Mouse (Mus musculus): ENCODE results near the gene Samd4.
"Not testable (repeated sequence)": the region's sequence is repeated elsewhere in the genome, so short reads cannot be mapped to it uniquely, and the experiment has no call there.

Samd4 gene

DNA sequence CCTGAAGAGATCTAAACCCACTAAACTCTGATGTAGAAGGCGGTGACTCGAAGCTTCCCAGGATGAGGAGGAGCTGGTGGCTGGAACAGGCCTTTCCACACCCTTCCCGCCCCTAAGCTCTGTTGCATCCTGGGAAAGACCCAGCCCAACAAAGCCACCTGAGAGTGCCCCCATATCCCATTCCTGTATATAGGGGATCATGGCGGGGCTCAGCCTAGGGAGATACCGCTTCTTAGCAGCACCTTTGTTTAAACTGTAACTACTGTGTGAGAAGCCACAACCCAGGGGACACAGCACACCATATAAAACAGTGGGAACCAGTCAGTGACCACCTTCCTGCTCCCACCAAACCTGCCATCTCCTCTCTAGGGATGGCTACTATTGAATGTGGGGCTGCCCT is 193.2 kb downstream of the Samd4 start:
- DNase-seq: no peak

DNA sequence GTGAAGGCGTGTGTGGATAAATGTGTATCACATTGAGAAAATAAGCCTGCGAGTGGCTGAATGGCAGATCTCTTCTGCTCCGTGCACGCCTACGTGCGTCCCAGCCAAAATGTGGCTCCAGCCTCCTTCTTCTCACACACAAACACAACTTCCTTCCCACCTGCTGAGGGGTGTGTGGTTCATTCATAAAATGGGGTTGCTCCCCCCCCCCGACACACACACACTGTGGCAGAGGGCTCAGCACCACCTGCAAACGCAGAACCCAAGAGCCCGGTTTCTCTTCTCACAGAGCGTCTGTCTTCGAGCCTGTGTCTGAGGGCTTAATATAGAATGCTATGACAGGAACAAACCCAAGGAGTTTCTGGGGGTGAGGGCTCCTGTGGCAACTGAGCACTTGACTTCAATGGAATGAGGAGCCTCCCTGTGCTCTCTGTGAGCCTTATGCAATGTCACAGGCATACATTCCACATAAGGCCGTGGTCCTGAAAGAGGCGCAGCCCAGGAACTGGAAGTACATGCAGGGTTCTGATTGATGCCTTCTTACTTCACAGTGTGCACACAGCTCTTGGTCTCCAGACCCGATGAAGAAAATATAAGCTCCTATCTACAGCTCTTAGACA is 194.4 kb downstream of the Samd4 start:
- no peak for DNase-seq

DNA sequence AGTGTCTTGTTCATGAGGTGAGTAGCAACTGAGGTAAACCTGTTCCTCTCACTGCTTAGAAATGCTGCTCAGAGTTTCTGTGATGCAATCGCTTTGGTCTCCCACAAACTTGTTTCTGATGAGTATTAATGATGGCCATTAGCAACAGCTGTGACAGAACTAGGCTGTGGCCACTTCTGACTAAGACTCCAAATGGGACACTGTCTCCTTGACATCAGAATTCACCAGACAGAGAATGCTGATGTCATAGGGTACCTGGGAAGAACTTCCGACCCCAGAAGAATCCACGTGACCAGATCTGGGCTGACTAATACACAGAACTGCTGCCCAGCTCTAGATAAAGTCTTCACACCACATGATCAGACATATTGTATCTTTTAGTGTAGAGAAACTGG is 194.9 kb downstream of the Samd4 start:
- no peak for DNase-seq

DNA sequence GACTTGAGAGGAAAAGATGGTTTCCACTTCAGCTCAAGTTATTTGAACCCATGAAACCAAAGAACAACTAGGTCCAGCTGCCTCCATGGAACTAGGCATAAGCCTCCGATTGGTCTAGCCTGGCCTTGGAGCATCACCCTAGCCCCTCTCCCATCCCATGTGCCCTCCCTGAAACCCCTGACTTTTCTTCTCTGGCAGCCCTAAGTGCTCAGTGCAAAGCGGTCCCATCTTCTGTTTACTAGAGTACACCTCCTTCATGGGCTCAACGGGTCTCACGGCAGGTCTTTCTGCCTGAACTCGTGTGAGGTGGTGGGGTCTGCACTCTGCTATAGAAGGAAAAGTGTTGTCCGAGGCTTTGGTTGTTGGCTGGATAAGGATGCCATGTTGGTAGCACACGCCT is 197.3 kb downstream of the Samd4 start:
- DNase-seq: no peak

DNA sequence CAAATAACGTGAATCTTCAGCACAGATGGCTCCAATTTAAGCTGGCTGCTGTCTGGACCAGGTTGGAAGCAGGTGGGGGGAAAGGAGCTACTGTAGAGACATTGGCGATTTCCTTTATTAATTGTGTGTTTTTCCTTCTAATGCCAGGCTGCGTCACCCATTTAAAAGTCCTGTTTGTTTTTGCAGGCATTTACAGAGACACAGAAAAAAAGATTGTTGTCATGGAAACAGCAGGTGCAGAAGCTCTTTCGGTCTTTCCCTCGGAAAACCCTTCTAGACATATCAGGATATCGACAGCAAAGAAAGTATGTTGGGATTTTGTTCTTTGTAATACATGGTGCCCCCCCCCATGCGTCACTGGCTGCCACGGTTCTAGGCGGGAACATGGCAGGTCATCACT is 200.7 kb downstream of the Samd4 start:
- DNase-seq: no peak

DNA sequence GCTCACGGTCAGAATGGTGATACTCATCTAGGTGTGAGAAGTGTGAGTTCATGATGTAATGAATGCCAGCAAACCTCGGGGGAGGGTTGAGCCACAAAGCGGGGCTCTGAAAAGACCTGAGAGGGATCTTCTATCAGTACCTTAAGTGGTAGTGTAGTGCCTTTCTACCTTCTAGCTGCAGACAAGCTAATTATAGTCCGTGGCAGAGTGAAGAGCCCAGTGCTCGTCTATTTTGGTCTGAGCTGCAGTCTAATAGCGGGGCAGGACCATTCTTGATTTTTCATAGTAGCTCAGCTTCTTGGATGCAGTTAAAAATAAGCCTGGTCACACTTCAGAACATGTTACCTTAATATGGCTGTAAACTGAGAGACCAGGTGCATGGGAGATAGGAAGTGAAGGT is 201.2 kb downstream of the Samd4 start:
- DNase-seq: no peak

DNA sequence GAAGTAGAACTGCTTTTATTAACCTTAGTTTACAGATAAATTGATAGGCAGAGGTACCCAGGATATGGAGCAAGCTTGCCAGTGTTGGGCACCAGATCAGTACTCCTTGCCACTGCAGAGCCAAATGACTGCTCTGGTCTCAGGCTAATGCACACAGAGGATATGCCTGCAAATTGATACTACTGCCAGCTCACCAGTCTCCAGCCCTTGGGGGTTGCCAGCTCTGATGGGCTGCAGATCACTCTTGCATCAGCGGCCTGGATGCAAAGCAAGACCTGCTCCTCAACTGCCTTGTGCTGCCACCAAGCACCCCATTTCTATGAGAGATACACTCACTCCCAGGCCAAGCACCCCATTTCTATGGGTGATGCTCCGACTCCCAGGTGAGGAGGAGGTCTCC is 202.0 kb downstream of the Samd4 start:
- no peak for DNase-seq

DNA sequence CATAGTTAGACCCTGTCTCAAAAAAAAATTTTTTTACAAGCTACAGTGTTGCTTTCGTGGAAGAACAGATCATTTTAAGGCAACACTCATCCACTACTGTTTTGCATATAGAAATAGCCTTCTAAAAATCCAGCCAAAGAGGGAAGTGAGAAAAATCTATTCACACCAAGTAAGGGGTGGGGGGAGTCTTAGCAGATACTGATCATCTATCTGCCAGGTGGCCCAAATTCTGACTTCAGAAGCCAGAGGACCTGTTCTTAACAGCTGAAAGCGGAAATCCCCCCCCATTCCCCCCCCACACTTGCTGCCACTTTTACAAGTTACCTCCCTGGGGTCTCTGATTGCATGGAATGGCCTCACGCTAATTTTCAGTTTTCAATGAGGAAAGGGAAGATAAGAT is 203.5 kb downstream of the Samd4 start:
- DNase-seq: no peak

DNA sequence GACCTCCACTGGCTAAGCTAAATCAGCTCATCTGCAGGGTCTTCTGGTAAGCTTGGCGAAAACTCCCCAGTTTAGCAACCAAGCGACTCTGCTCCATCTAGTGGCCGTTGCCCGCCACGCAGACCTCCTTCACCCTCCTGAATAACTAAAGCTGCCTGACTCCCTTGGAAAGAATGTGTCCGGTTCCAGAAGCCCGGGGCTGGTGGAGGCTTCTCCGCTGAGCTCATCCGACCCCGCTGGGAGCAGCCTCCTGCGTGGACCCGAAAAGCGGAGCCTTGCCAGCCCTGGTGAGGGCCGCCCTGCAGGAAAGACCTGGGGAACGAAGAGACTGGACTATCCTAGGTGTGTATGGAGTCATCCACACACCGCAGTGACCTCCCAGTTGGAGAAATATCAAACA is 204.1 kb downstream of the Samd4 start:
- peak; percentile 81 to 85 for DNase-seq

DNA sequence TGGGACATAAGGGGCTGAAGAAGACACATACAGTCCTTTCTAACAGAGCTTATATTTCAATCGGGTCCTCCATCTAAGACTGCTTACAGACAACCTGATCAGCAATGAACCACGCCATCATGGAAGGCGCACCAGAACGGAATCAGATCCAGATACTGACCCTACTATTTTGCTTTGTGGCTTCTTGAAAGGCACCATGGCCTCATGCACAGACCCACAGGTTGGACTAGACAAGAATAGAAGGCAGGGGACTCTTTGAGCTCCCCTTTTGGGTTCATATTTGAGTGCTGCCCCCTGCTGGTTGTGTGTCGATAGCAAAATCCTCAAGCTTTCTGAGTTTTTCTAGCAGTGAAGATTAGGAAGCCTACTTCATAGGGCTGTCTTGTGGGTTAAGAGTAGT is 204.5 kb downstream of the Samd4 start:
- peak; percentile 68 to 84 for DNase-seq

DNA sequence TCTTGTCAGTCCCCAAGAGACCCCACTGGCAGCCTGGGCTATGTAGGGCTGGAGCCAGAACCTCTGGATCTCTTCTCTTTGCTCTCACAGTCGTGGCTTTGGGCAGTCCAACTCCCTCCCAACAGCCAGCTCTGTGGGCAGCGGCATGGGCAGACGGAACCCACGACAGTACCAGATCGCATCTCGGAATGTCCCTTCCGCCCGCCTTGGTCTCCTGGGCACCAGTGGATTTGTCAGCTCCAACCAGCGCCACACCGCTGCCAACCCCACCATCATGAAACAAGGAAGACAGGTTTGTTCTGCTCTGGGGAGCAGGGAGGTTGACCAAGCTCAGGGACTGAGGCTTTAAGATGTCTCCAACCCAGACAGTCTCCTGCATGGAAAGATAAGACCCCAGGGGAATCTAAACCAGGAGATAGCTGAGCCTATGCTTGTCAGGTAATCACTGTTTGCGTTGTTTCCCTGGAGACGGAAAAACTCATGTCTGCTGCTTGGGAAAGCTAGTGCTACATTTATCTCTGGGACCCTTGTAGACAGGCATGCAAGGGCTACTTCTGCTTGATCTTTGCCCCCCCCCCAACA is 205.1 kb downstream of the Samd4 start:
- no peak for DNase-seq

DNA sequence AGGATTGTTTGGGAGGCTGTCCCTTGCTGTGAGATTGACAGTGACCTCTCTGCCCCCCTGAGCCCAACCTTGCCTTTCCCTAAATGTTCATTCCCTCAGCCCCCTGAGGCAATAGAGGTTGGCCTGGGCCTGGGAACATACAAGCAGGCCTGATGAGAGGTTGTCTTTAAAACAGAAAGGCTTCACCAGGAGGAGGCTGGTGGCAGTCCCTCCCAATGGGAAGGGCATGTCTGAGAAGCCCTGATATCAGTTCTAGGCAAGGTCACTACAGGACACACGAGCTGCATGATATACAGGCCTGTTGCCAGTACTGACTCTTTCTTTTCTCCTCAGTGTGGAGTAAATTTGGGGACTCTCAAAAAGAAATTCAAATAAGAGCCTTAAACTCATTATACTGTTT is 205.7 kb downstream of the Samd4 start:
- no peak for DNase-seq

DNA sequence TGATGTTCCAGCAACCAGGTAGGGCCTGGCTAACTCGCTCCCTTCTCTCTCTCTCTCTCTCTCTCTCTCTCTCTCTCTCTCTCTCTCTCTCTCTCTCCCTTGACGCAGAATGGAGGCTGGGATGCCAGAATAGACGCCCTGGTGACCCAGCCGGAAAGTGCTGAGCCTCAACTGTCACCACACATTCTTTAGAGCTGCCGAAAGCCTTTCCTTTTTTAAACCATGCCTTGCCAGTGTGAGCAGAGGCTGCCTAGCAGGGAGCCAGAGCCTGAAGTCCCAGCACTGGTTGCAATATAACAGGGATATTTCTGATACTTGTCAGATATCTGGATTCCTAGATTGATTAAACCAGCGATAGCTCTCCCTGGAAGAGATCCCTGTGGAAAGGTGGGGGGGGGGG is 206.5 kb downstream of the Samd4 start:
- DNase-seq: no peak

DNA sequence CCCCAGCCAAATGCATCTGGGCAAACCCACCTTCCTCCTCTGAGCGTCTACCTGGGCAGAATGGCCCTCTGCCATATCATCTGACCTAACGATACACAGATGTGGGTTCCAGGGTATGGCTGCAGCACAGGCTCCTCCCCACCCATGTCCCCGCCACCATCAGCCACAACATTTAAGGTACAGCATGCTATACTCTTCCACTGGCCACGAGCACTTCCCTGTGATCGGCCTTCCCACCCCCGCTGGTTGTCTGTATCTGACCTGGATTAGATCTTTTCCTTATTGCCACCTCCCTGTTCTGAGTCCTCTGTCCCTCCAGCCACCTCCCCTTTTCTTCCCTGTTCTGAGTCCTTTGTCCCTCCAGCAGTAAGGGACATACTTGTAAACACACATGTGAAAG is 209.3 kb downstream of the Samd4 start:
- DNase-seq: no peak

DNA sequence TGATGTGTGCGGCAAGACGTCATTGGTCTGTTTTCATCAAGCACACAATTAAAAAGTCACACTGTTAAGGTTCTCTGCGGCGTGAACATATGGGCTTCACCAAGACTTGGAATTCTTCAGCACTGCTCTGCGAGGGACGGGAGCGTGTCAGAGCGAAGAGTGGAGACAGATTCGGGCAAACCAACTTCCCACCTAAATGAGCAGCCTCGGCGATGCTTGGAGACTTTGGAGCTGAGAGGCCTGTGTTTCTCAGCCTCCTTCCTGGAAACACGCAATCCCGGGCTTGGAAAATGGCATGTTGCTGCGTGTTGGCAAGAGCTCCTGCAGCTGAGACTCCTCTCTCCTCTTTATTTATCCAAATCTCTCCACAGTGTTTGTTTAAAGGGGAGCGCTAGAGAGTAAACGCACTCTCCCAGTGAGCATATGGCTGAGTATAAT is 210.7 kb downstream of the Samd4 start:
- DNase-seq: no peak

DNA sequence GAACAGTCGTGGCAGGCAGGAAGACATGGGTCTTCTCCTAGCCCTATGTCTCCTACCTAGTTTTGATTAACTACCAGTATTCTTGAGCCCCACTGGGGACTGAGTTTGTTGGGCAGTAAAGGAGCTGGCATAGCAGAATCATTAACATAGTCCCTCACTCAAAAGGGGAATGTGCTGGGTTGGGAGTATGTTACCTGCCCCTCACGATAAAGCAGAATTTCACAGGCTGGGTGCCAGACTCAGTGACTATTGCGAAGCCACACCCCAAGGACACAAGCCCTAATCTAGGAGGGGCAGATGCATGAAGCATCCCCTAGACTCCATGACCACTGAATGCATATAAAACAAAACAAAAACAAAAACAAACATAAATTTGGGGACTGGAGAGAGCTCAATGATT is 212.4 kb downstream of the Samd4 start:
- no peak for DNase-seq

DNA sequence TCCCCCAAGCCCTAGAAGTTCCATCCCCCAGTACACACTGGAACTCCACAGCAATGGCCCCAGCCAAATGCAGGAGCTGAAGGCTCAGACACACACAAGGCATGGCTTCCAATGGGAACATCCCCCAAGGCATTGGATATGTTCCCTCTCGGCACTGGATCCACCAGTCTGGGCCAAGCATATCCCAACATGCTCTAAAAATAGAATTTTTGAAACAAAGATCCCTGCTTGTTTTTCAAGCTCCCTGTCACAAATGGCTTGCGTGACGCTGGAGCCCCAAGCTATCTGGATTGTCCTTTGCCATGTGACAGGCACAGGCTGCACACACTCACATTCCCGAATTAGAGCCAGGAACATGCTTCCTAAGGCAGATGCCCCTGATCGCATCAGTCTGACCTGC is 213.7 kb downstream of the Samd4 start:
- DNase-seq: no peak

DNA sequence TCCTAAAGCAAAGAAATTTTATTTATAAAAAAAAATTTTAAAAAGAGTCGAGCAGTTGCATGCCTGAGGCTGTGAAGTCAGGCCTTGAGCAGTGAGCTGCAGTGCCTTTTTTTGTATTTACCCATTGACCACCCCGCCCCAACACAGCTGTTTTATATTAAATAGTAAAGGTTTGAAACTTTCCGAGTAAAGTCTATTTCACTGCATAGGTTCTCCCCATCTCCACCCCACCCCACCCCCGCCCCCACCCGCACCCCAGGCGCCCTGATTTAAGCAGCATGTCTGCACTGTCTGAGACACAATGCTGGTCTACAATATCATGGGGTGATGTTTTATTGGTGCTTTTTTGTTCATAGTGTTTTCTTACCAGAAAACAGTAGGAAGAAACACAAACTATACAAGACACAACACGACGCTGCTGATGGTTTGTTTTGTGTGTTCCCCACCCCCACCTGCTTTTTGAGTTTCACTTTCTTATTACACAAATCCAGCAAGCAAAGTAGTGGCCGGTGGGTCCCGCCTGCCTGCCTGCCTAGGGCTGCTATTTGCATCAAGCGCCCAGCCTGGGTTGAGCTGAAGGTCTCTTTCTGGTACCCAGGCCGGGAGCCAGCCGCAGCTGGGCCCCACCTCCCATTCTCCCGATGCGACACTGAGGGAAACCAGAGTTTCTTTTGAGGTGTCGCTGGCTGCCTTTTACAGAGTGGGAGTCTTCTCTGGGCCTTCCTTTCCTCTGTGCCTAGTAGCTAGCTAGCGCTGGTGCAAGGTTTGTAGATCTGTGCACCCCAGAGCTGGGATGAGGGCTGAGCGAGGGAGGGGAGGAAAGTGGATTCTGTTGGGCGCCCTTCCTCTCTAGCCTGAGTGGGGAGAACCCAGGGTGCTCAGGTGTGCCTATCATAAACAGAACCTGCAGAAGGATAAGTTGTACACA is 221.9 kb downstream of the Samd4 start:
- DNase-seq: no peak

DNA sequence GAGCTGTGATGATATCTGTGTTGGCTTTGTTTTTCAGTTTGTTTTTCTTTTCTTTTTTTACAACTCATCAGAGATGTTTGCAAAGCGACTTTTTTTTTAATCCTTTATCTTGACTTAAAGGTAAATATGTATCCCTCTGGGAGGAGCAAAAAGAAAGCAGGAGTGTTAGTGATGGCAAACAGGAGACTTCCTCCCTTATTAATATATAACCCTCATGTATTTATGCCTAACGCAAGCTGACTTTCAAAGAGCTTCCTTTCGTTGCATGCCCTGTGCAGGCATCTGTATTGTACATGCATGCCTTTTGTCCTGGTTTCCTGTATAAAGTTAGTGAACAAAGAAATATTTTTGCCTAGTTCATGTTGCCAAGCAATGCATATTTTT is 222.5 kb downstream of the Samd4 start:
- no peak for DNase-seq

DNA sequence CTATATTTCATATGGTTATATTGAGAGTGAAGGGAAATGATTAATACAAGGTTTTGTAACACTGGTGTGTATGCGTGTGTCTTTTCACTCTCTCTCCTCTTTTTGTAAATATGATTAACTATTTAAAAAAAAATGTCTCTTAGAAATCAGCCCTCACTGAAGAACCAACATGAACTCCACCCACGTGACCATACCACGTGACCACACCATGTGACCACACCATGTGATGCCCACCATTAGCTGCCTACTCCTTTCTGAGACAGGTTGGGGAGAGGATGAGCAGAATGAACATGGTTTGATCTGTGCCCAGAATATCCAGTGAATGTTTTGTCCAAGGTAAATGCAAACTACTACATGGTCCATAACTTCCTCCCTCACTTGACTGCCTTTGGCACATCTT is 223.1 kb downstream of the Samd4 start:
- DNase-seq: no peak

DNA sequence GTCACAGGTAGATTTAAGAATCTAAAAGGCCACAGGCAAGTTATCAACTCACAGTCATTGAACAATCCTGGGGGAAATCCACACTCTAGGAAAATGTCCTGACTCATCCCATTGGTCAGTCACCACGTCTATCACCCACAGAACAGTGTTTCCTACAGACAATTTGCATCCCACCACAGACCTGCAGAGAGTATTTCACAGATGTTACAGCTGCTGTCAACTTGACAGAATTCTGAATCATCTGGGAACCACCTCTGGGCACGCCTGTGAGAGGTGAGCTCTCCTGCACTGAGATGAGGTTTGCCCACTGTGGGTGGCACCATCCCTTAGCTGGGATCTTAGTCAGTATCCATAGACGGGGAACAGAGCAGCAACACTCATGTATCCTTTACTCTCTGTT is 224.8 kb downstream of the Samd4 start:
- no peak for DNase-seq

DNA sequence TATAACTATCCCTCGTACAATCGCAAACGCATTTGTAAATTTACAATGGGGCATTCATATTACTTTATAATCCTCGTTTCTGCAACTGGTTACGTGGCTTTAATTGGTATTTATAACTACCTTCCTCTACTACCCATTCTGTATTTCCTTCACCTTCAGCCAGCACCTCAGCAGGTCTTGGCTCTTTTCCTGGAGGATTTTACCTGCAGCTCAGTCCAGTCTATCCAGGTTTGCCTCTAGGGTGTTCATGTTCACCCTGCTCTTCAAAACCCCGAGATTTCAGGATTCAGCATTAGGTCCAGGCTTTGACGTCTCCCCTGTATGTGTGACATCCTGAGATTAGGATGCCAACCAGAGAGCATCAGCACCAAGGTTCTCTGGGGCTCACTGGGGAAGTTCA is 227.7 kb downstream of the Samd4 start:
- not testable (repeated sequence) for DNase-seq

DNA sequence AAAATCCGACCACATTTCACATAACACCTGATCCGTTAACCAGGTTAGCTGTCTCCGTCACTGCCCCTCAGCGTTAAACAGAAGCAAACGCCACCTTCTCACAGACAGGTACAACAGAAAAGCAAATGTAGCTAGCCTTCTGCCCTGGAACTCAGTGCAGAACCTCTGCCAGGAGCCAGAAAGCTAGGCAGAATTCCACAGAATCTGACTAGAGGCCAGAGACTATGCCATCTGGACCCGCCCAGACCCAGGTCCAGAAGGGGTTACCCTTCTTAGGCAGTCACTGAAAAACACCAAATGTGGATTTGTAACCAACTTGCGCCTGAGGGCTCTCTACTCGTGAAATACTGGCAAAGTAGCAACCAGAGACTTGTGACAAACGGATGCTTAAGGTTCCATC is 228.7 kb downstream of the Samd4 start:
- no peak for DNase-seq

DNA sequence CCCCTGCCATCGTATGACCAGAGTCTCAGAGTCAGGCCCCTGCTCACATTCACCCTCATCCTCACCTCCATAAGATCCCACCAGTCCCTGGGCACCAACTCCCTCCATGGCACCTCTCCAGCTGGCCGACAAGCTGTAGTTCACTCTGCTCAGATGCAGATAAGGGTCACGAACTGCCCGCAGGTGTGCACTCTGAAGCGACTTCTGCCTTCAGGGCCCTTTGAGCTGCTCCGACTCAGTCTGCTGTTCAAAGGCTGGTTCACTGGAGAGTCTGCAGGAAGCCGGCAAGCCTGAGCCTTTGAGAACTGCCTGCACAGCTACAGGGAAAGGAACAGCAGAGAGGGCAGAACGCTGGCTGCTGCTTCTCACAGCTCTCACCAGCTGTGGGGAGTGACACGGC is 232.5 kb downstream of the Samd4 start:
- peak in 1 of 2 experiments; percentile 45 for DNase-seq

Measured in kidney, postnatal 25 days (tissue).